18 mouse cellular contexts compared by ENCODE assay signal in genomic region chr8:104085281-104085680, GRCm38 (mm10). TPM values are rescaled to one million over a fixed set of nuclear protein-coding genes. Genes with fewer than 3 reads are reported as not detected.
DNase-seq lines count a peak whose midpoint lies in the region; ATAC-seq and TF ChIP-seq lines count a peak whose summit lies in the region.
"Had no signal": no experiment of that assay in that cellular context is flagged by ENCODE, and none has a peak within 500 bp of the region (broad histone marks: within the 10 kb centered on the region; RNA-seq: fewer than 3 reads in every experiment).

No protein-coding gene starts in this region.

- H3K4me1 ChIP-seq in midbrain, postnatal 0 days (ENCODE audit: insufficient read depth, low read length), result no peaks in the 10 kb centered on the region
- no peaks in the 10 kb centered on the region for H3K4me1 ChIP-seq in midbrain, embryonic 10.5 days
- H3K4me1 ChIP-seq: forebrain, embryonic 15.5 days; kidney, embryonic 15.5 days; limb, embryonic 15.5 days; midbrain, embryonic 15.5 days had no signal

- no peak overlapping the region for H3K4me3 ChIP-seq in midbrain, postnatal 0 days (ENCODE audit: low read depth, low read length)
- H3K4me3 ChIP-seq in midbrain, embryonic 10.5 days, result no peak overlapping the region
- H3K4me3 ChIP-seq: forebrain, embryonic 15.5 days; kidney, embryonic 15.5 days; limb, embryonic 15.5 days; midbrain, embryonic 15.5 days had no signal

- no peaks in the 10 kb centered on the region for H3K9me3 ChIP-seq in midbrain, postnatal 0 days (ENCODE audit: low read length)
- no peaks in the 10 kb centered on the region for H3K9me3 ChIP-seq in midbrain, embryonic 10.5 days (replicated peaks)
- H3K9me3 ChIP-seq: forebrain, embryonic 15.5 days; kidney, embryonic 15.5 days; limb, embryonic 15.5 days; midbrain, embryonic 15.5 days had no signal

- H3K27ac ChIP-seq in midbrain, postnatal 0 days (ENCODE audit: low read depth, low read length), result no peak overlapping the region
- no peak overlapping the region for H3K27ac ChIP-seq in midbrain, embryonic 10.5 days (replicated peaks)
- H3K27ac ChIP-seq: forebrain, embryonic 15.5 days; hindbrain, postnatal 0 days; kidney, embryonic 15.5 days; limb, embryonic 15.5 days; midbrain, embryonic 15.5 days had no signal

- H3K4me2 ChIP-seq in midbrain, postnatal 0 days (ENCODE audit: low read depth, low read length, poor library complexity, severe bottlenecking), result no peak overlapping the region
- H3K4me2 ChIP-seq: forebrain, embryonic 15.5 days; kidney, embryonic 15.5 days; limb, embryonic 15.5 days; midbrain, embryonic 15.5 days had no signal

- no peaks in the 10 kb centered on the region for H3K27me3 ChIP-seq in midbrain, postnatal 0 days (ENCODE audit: insufficient read depth, low read length)
- H3K27me3 ChIP-seq in midbrain, embryonic 10.5 days (ENCODE audit: low read depth, poor library complexity, severe bottlenecking), result no peaks in the 10 kb centered on the region
- H3K27me3 ChIP-seq: forebrain, embryonic 15.5 days; kidney, embryonic 15.5 days; limb, embryonic 15.5 days; midbrain, embryonic 15.5 days had no signal

- DNase-seq in cerebellum, postnatal 25 days, result peak; percentile 0 to 1
- no peak for DNase-seq in cerebellum, postnatal 14 days
- peak; percentile 6 for DNase-seq in kidney, postnatal 10 days
- DNase-seq in kidney, postnatal 36 days, result no peak
- DNase-seq in midbrain, postnatal 0 days (ENCODE audit: low spot score), result no peak
- no peak for DNase-seq in midbrain, embryonic 10.5 days (ENCODE audit: low spot score)
- DNase-seq in ZHBTc4 (ENCODE audit: low read depth, low spot score), result peak; percentile 72
- DNase-seq in yolk sac, embryonic 10.5 days (ENCODE audit: low spot score), result no peak
- DNase-seq: adrenal gland, postnatal 10 days; cerebellum, adult 8-10 months; heart, postnatal 36 days; layer of hippocampus, adult 9-11 months had no signal

- peak; percentile 17; the same call in 1 of the 2 replicates for TF ChIP-seq CTCF in midbrain, postnatal 0 days (IDR thresholded peaks at IDR 0.05)

- ATAC-seq in midbrain, postnatal 0 days (ENCODE audit: low FRiP score), result no peak
- ATAC-seq: forebrain, embryonic 15.5 days; hindbrain, postnatal 0 days; midbrain, embryonic 15.5 days had no signal

- 77% methylated on average over 10 of the region's 10 CpGs for WGBS in midbrain, postnatal 0 days
- 84% methylated on average over 10 of the region's 10 CpGs for WGBS in midbrain, embryonic 10.5 days

- H3K9ac ChIP-seq in midbrain, postnatal 0 days (replicated peaks; ENCODE audit: low read length, poor library complexity, severe bottlenecking), result no peak overlapping the region
- H3K9ac ChIP-seq: forebrain, embryonic 15.5 days; kidney, embryonic 15.5 days; limb, embryonic 15.5 days; midbrain, embryonic 15.5 days had no signal

- no peaks in the 10 kb centered on the region for H3K36me3 ChIP-seq in midbrain, postnatal 0 days (ENCODE audit: insufficient read depth, low read length)
- H3K36me3 ChIP-seq in midbrain, embryonic 10.5 days, result no peaks in the 10 kb centered on the region
- H3K36me3 ChIP-seq: forebrain, embryonic 15.5 days; kidney, embryonic 15.5 days; limb, embryonic 15.5 days; midbrain, embryonic 15.5 days had no signal

RNA-seq across cellular contexts. Expression of gene Cdh5, which starts 16.1 kb away (rescaled TPM):
- total RNA-seq in midbrain, postnatal 0 days (2014; rRNA removed), result 18.6 and 22.0 TPM in 2 replicates
- 8.6 and 9.7 TPM in 2 replicates for polyA plus RNA-seq in midbrain, postnatal 0 days (2015; fragmentation: Nextera tagmentation; extraction: Ambion mirVana)
- polyA plus RNA-seq in midbrain, embryonic 10.5 days (2016; fragmentation: Nextera tagmentation; extraction: Ambion mirVana), result 12.2 and 13.9 TPM in 2 replicates
- total RNA-seq: megakaryocyte progenitor cell, adult 5-6 weeks had no signal

Comparison
In these comparisons a context has a peak if more than half of its experiments do, and no peak if none do; other contexts are left out.
1. DNase-seq: peak in cerebellum, postnatal 25 days (2 of 2), kidney, postnatal 10 days (single experiment) and ZHBTc4 (single experiment); none in cerebellum, postnatal 14 days (0 of 2), kidney, postnatal 36 days (0 of 2), midbrain, postnatal 0 days (single experiment), midbrain, embryonic 10.5 days (single experiment) and yolk sac, embryonic 10.5 days (single experiment).